Mouse (Mus musculus): ENCODE results near the gene Pnpla1.
"Not testable (repeated sequence)": the region's sequence is repeated elsewhere in the genome, so short reads cannot be mapped to it uniquely, and the experiment has no call there.

Pnpla1 gene

GRCm38 (mm10) chr17:28858205-28858604 is at the start of gene Pnpla1:
Gene Pnpla1 (plus strand): TSS chr17:28858411.
- no peak for DNase-seq (ENCODE audit: low read depth, low spot score)

GRCm38 (mm10) chr17:28808714-28809113 is 49.5 kb upstream of the Pnpla1 start:
- DNase-seq (ENCODE audit: low read depth, low spot score): no peak

- DNase-seq (ENCODE audit: low read depth, low spot score): no peak
Measured at GRCm38 (mm10) chr17:28809175-28809831, 48.9 kb upstream of the Pnpla1 start.

- no peak for DNase-seq (ENCODE audit: low read depth, low spot score)
Measured at GRCm38 (mm10) chr17:28812345-28812744, 45.9 kb upstream of the Pnpla1 start.

GRCm38 (mm10) chr17:28814529-28815097 is 43.6 kb upstream of the Pnpla1 start:
- no peak for DNase-seq (ENCODE audit: low read depth, low spot score)

- DNase-seq (ENCODE audit: low read depth, low spot score): no peak
Measured at GRCm38 (mm10) chr17:28815384-28816004, 42.7 kb upstream of the Pnpla1 start.

GRCm38 (mm10) chr17:28816326-28816725 is 41.9 kb upstream of the Pnpla1 start:
- not testable (repeated sequence) for DNase-seq (ENCODE audit: low read depth, low spot score)

- no peak for DNase-seq (ENCODE audit: low read depth, low spot score)
Measured at GRCm38 (mm10) chr17:28816875-28817811, 41.1 kb upstream of the Pnpla1 start.

- DNase-seq (ENCODE audit: low read depth, low spot score): no peak
Measured at GRCm38 (mm10) chr17:28820189-28820588, 38.0 kb upstream of the Pnpla1 start.

- no peak for DNase-seq (ENCODE audit: low read depth, low spot score)
Measured at GRCm38 (mm10) chr17:28823004-28823745, 35.0 kb upstream of the Pnpla1 start.

- DNase-seq (ENCODE audit: low read depth, low spot score): no peak
Measured at GRCm38 (mm10) chr17:28823749-28824148, 34.5 kb upstream of the Pnpla1 start.

- no peak for DNase-seq (ENCODE audit: low read depth, low spot score)
Measured at GRCm38 (mm10) chr17:28824896-28825295, 33.3 kb upstream of the Pnpla1 start.

- DNase-seq (ENCODE audit: low read depth, low spot score): no peak
Measured at GRCm38 (mm10) chr17:28825359-28826041, 32.7 kb upstream of the Pnpla1 start.

GRCm38 (mm10) chr17:28827665-28828231 is 30.5 kb upstream of the Pnpla1 start:
- DNase-seq (ENCODE audit: low read depth, low spot score): no peak

GRCm38 (mm10) chr17:28829120-28829519 is 29.1 kb upstream of the Pnpla1 start:
- no peak for DNase-seq (ENCODE audit: low read depth, low spot score)

GRCm38 (mm10) chr17:28831065-28831464 is 27.1 kb upstream of the Pnpla1 start:
- no peak for DNase-seq (ENCODE audit: low read depth, low spot score)

GRCm38 (mm10) chr17:28832040-28832439 is 26.2 kb upstream of the Pnpla1 start:
- DNase-seq (ENCODE audit: low read depth, low spot score): no peak

- no peak for DNase-seq (ENCODE audit: low read depth, low spot score)
Measured at GRCm38 (mm10) chr17:28832875-28833274, 25.3 kb upstream of the Pnpla1 start.

- DNase-seq (ENCODE audit: low read depth, low spot score): no peak
Measured at GRCm38 (mm10) chr17:28834676-28835075, 23.5 kb upstream of the Pnpla1 start.

- DNase-seq (ENCODE audit: low read depth, low spot score): no peak
Measured at GRCm38 (mm10) chr17:28837840-28838239, 20.4 kb upstream of the Pnpla1 start.

Data from CD4-positive, CD25-positive, alpha-beta regulatory T cell, adult 2 months (primary cell).